Mouse (Mus musculus) erythroblast, embryonic 14.5 days (primary cell): ENCODE results near the gene Mcu. TPM values are rescaled to one million over a fixed set of nuclear protein-coding genes. Genes with fewer than 3 reads are reported as not detected.

ENCODE experiments used
- H3K27me3 ChIP-seq: 2 replicates; pipeline ENCODE4 v1.6.1; 2012; ENCODE audit warnings: inconsistent platforms; ENCODE audit not compliant: control insufficient read depth
- H3K36me3 ChIP-seq: 2 replicates; pipeline ENCODE4 v1.6.1; 2012; ENCODE audit warnings: mild to moderate bottlenecking, inconsistent platforms; ENCODE audit not compliant: control insufficient read depth
- H3K4me1 ChIP-seq: 2 replicates; pipeline ENCODE4 v1.6.1; 2012; ENCODE audit warnings: inconsistent platforms; ENCODE audit not compliant: control insufficient read depth
- H3K4me3 ChIP-seq: replicated peaks from 2 replicates; pipeline ENCODE3; 2012; ENCODE audit warnings: moderate library complexity, mild to moderate bottlenecking, inconsistent platforms
- H3K9me3 ChIP-seq: 2 replicates; pipeline ENCODE4 v1.6.1; 2012; ENCODE audit warnings: low read length, inconsistent platforms, mixed read lengths; ENCODE audit not compliant: control insufficient read depth
- GATA1 ChIP-seq: IDR thresholded peaks from 2 replicates; pipeline ENCODE4 v1.6.1; 2012; ENCODE audit warnings: low read length, inconsistent platforms, mixed read lengths
- TAL1 ChIP-seq: IDR thresholded peaks from 3 replicates; pipeline ENCODE4 v1.6.1; 2012; ENCODE audit warnings: low read length, inconsistent platforms, mixed read lengths
- polyA plus RNA-seq: library from polyadenylated mRNA; stranded (reverse); fragments of >175 nt; gene quantifications from 2 replicates; pipeline ENCODE4 v1.2.3, GENCODE M21; 2012

The Mcu gene
- polyA plus RNA-seq, 1 experiment: 0.36 TPM

DNA sequence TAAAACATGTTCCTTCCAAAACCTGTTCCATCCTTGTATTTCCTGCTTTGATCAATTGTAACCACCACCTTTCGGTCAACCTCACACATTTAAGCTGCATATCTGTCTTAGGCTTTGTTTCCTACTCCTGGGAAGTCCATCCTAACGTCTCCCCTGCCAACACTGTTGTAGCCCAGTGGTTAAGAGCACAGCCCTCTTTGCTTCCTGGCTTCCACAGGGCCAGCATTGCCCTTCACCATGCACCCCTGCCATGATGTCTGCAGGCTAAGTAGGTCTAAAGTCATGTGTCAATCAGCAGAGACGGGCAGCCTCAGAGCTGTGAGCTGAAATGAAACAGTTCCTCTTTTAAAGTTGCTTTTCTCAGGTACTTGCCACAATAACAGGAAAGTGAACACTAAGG is 97.1 kb downstream of the Mcu start:
- Histone ChIP-seq H3K36me3 (no peaks in the 10 kb centered on the region), H3K27me3 (no peaks in the 10 kb centered on the region), H3K4me3 (no peak overlapping the region), H3K9me3 (no peaks in the 10 kb centered on the region), H3K4me1 (no peaks in the 10 kb centered on the region)
- no peak for TF ChIP-seq TAL1
- no peak for TF ChIP-seq GATA1

DNA sequence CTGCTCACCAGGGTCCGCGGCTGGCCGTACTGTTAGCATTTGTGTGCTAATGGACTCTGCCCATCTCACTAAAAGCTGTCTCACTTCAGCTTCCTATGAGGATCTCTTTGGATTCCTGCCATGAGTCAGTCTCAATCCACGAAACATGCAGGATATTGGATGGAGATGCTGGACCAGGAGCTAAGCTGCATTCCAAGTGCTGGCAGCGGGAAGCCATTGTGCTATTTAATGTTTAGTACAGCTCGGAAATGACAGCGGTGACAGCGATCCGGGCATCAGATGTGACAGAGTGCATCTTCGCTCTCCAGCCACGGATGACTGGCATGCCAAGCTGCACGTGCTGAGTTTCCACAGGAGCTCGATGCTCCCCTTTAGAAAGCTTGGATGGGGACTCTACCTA is 99.3 kb downstream of the Mcu start:
- H3K4me3 ChIP-seq: no peak overlapping the region
- no peaks in the 10 kb centered on the region for H3K27me3 ChIP-seq
- TF ChIP-seq TAL1: no peak
- TF ChIP-seq GATA1: no peak
- no peaks in the 10 kb centered on the region for H3K36me3 ChIP-seq
- H3K4me1 ChIP-seq: no peaks in the 10 kb centered on the region
- no peaks in the 10 kb centered on the region for H3K9me3 ChIP-seq

DNA sequence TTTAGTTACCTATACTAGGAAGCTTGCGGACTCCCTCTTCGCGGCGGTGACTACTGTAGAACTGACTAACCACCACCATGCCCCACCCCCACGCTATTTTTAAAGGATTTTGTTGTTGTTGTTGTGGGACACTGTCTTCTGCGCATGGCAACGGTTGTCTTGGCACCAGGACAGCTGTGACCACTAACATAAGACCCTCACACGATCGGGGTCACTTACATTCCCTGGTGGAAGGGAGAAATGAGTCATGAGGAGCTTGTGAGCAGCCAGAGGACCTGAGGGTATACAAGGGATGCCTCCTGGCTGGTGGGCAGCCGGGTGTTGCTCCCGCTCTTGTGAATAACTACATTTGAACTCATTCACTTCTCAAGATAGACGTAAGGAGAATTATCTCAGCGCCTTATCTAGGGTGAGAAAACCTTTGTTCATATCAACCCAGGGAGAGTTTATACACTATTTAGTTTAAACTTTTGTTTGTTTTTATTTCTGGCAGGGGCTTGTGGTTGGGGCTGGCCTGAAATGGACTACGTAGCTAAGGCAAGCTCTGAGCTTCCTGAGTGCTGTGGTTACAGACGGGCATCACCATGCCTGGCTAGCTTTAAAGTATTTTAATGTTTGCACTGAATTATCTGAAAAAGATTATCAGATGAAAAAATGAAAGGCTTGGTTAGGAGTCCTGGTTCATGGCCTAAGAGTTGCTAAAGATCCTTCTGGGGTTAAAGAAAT is 101.6 kb downstream of the Mcu start:
- Histone ChIP-seq H3K27me3 (no peaks in the 10 kb centered on the region), H3K4me1 (no peaks in the 10 kb centered on the region), H3K9me3 (no peaks in the 10 kb centered on the region), H3K36me3 (no peaks in the 10 kb centered on the region), H3K4me3 (no peak overlapping the region)
- TF ChIP-seq TAL1 (no peak), GATA1 (no peak)

DNA sequence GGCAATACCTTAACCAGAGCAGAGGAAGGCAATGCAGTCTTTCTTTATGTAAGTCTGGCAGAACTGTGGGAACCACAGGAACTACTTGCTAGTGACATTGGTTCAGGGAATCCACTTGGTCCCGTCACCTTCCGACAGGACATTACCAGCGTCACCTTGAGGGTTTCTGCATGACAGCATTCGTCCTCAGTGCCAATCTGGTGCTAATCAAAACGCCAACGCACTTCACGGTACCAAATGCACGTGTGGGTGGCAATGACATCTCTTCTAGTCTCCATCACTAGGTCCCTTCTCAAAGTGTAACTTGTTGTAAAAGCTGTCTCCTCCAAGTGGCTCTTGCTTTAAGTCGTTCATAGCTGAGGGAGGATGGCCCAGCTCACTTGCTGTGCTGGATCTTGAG is 104.3 kb downstream of the Mcu start:
- Histone ChIP-seq H3K9me3 (no peaks in the 10 kb centered on the region), H3K36me3 (no peaks in the 10 kb centered on the region), H3K4me1 (no peaks in the 10 kb centered on the region), H3K27me3 (no peaks in the 10 kb centered on the region), H3K4me3 (no peak overlapping the region)
- TF ChIP-seq TAL1 (no peak), GATA1 (no peak)

DNA sequence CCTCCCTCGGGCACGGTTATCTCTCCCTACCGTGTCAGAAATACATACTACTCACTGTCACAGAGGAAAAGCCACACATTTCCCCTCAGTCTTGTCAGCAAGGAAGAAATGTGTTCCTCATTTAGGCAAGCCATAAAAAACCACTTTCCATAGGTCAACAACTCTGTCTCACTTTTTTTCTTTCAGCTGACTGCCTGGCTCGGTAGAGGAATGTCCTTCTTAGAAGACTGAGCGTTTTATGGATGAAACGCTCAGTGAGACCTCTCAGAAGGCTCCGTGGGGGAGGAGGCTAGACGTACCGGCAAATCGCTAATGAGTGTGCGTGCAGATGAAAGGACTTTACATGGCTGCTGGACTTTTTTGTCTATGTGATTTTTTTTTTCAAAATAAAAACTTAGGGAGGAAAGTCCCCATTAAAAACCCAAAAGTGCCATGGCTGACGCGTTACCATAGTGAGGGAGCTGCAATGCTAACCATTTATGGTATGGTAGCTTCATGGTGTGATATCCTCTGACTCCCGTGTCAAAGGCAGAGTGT is 105.0 kb downstream of the Mcu start:
- Histone ChIP-seq H3K4me3 (no peak overlapping the region), H3K27me3 (no peaks in the 10 kb centered on the region), H3K4me1 (no peaks in the 10 kb centered on the region), H3K9me3 (no peaks in the 10 kb centered on the region), H3K36me3 (no peaks in the 10 kb centered on the region)
- no peak for TF ChIP-seq GATA1
- TF ChIP-seq TAL1: no peak

DNA sequence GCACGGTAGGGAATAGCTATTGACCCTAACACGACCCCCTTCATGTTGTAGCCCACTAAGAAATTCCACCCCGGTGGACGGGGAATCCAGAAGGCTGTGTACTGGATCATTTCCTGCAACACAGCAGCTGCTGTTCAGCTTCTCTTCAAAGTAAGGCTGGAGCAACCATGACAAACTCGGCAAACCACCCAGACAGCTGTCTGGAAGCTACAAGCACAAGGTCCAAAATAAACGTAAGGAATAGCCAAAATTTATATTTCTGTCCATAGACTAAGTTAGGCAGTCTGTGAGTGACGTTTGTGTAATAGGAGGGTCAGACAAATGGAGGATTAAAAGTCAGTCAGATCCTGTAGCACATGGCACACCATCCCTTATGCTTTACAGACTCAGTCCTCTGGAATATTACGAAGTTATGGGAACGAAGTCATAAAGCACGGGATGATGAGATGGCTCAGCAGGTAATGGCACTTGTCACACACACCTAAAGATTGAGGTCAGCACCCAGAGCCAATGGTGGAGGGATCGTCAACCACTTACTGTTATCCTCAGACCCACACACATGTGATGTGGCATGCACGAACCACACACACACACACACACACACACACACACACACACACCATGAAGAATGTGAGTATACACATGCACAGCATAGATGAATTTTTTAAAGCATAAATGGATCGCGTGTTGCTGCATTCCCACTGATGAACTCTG is 105.6 kb downstream of the Mcu start:
- TF ChIP-seq TAL1 (no peak), GATA1 (no peak)
- no peaks in the 10 kb centered on the region for H3K36me3 ChIP-seq
- no peaks in the 10 kb centered on the region for H3K27me3 ChIP-seq
- H3K9me3 ChIP-seq: no peaks in the 10 kb centered on the region
- no peak overlapping the region for H3K4me3 ChIP-seq
- no peaks in the 10 kb centered on the region for H3K4me1 ChIP-seq

DNA sequence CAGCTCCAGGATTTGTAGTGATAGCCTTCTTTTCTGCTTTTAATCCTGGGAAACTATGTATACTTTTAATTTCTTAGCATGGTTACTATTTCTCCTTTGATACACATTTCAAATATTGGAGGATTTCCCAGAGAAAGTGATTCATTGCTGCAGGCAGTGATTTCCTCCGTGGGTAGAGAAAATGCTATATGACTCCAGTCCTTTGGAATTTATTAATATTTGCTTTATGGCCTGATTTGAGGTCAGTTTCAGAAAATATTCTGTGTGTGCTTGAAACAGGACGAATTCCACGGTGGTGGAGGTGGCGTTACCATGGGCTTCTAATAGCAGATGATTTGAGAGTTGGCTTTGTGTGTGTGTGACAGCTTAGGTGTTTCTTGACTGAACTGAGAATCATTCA is 107.3 kb downstream of the Mcu start:
- Histone ChIP-seq H3K9me3 (no peaks in the 10 kb centered on the region), H3K4me1 (no peaks in the 10 kb centered on the region), H3K36me3 (no peaks in the 10 kb centered on the region), H3K4me3 (no peak overlapping the region), H3K27me3 (no peaks in the 10 kb centered on the region)
- no peak for TF ChIP-seq GATA1
- no peak for TF ChIP-seq TAL1

DNA sequence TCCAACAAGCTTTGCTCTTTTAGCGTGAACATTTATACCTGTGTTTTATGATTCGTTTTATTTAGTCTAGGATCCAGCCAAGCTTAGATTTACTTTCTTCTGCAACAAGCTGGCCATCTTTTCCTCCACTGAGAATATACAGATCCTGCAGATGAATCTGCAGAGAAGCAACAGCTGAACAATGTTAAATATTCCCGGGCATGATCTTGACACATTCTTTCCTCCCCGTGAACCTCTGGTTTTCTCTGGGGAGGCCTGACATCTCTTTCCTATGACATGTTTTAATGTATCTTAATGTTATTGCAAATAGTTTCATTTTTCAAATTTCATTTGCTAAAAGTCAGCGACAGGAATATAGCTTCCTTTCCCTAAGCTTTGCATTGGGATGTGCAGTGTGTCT is 109.8 kb downstream of the Mcu start:
- TF ChIP-seq TAL1 (no peak), GATA1 (no peak)

DNA sequence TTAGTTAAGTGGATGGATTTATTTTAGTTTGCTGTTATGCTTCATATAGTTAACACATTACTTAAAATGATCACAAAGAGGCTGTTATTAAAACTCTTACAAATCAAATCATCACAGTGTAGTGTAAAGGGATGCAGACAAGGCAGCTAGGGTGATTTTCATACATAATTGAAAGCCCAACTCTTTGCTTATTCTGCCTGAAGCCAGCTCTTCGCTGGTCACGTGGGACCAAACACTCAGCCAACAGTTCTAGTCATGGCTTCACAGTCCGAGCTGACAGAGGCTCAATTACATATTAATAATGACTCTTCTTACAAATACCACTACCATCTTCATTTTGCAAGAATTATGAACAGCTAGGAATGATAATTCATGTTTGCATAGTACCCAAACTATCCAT is 112.2 kb downstream of the Mcu start:
- H3K36me3 ChIP-seq: no peaks in the 10 kb centered on the region
- H3K9me3 ChIP-seq: no peaks in the 10 kb centered on the region
- no peak for TF ChIP-seq TAL1
- no peak for TF ChIP-seq GATA1
- no peaks in the 10 kb centered on the region; the same call in 1 of the 2 replicates for H3K4me1 ChIP-seq
- no peak overlapping the region for H3K4me3 ChIP-seq
- no peaks in the 10 kb centered on the region for H3K27me3 ChIP-seq

More for the DNA sequence above, 109.8 kb downstream of the Mcu start:
- Histone ChIP-seq H3K9me3 (no peaks in the 10 kb centered on the region), H3K27me3 (no peaks in the 10 kb centered on the region), H3K36me3 (no peaks in the 10 kb centered on the region), H3K4me3 (no peak overlapping the region), H3K4me1 (no peaks in the 10 kb centered on the region; the same call in 1 of the 2 replicates)
